ENCODE assay signal across 9 mouse cellular contexts in the genomic region with DNA sequence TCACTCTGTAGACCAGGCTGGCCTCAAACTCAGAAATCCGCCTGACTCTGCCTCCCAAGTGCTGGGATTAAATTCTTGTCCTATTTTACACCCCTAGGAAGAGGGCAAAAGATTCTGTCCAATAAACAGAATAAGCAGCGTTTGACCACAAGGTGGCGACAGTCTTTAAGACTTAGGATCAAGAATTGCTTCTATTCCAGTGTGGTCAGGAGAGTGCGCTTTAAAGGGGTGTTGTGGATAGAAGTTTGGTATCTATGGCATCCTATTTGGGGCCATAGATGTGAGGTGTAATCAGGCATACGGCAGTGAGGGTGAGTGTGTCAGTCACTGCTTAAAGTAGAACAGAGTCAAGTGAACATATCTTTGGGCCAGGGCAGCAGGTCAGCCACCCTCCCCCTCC. TPM values are rescaled to one million over a fixed set of nuclear protein-coding genes. Genes with fewer than 3 reads are reported as not detected.
DNase-seq lines count a peak whose midpoint lies in the region; TF ChIP-seq lines count a peak whose summit lies in the region.
"Had no signal": no experiment of that assay in that cellular context is flagged by ENCODE, and none has a peak within 500 bp of the region (broad histone marks: within the 10 kb centered on the region; RNA-seq: fewer than 3 reads in every experiment).

No protein-coding gene starts in this region.

- no peaks in the 10 kb centered on the region for H3K9me3 ChIP-seq in ES-Bruce4 (replicated peaks; ENCODE audit: control insufficient read depth, insufficient read depth, low read length, poor library complexity, severe bottlenecking)

- no peaks in the 10 kb centered on the region for H3K27me3 ChIP-seq in ES-Bruce4 (ENCODE audit: control insufficient read depth, insufficient read depth, low read length, poor library complexity, severe bottlenecking)

- no peak for TF ChIP-seq EP300 in ES-Bruce4 (IDR thresholded peaks at IDR 0.05; ENCODE audit: insufficient read depth, low read depth, low read length)

- H3K36me3 ChIP-seq in ES-Bruce4 (ENCODE audit: control insufficient read depth, insufficient read depth, low read length, poor library complexity, severe bottlenecking): no peaks in the 10 kb centered on the region

- TF ChIP-seq POLR2A in ES-Bruce4 (IDR thresholded peaks at IDR 0.05; ENCODE audit: insufficient read depth, low read length): no peak

- DNase-seq in adrenal gland, adult 18-20 months (ENCODE audit: low spot score in 2 of 2): peak; percentile 67 to 69
- peak; percentile 93 for DNase-seq in embryo, embryonic 10 days (ENCODE audit: low spot score)
- peak; percentile 19 to 67 for DNase-seq in heart, adult 9 months (ENCODE audit: low spot score in 2 of 2)
- peak; percentile 89 for DNase-seq in kidney, postnatal 10 days
- peak; percentile 52 to 77 for DNase-seq in lung, adult 18-20 months
- DNase-seq in retina, postnatal 7 days (ENCODE audit: low read depth, low spot score): peak; percentile 61
- peak; percentile 52 to 66 for DNase-seq in urinary bladder, postnatal 36 days (ENCODE audit: low spot score in 2 of 2)

- no peaks in the 10 kb centered on the region for H3K4me1 ChIP-seq in ES-Bruce4 (ENCODE audit: control insufficient read depth, insufficient read depth, low read length)

- peak; percentile 26 for TF ChIP-seq CTCF in ES-Bruce4 (IDR thresholded peaks at IDR 0.05; ENCODE audit: low read depth, low read length)

- H3K4me3 ChIP-seq in ES-Bruce4 (ENCODE audit: low read depth, low read length): no peak overlapping the region

- H3K27ac ChIP-seq in ES-Bruce4 (ENCODE audit: insufficient read depth, low read length): no peak overlapping the region

- no peak overlapping the region for H3K9ac ChIP-seq in ES-Bruce4 (ENCODE audit: low read depth, poor library complexity, severe bottlenecking)

RNA-seq across cellular contexts. Expression of gene Gm17364, which starts 9.5 kb away (rescaled TPM):
- not detected in 2 replicates for polyA plus RNA-seq in ES-Bruce4 (2011; ENCODE audit: insufficient read depth, insufficient read length, low read depth, missing spikeins)
- not detected for total RNA-seq in adrenal gland, adult 18-20 months (2021)
- total RNA-seq: left cerebral cortex, adult 8-10 months had no signal

RNA-seq across cellular contexts. Expression of gene Smim13, which starts 33.6 kb away (rescaled TPM):
- polyA plus RNA-seq in ES-Bruce4 (2011; ENCODE audit: insufficient read depth, insufficient read length, low read depth, missing spikeins): 6.3 and 8.4 TPM in 2 replicates
- total RNA-seq in adrenal gland, adult 18-20 months (2021): 1 to 10 TPM; 9.7 to 9.8 TPM

Comparison
In these comparisons a context has a peak if more than half of its experiments do, and no peak if none do; other contexts are left out.
1. DNase-seq: peak in every context shown above with its lines; median percentile 93 in embryo, embryonic 10 days; 89 in kidney, postnatal 10 days; 68 in adrenal gland, adult 18-20 months; 64 in lung, adult 18-20 months; 61 in retina, postnatal 7 days; 59 in urinary bladder, postnatal 36 days; 43 in heart, adult 9 months.